Mouse (Mus musculus) forebrain, embryonic 14.5 days (tissue): ENCODE data around the gene Gpr179. TPM values are rescaled to one million over a fixed set of nuclear protein-coding genes. Genes with fewer than 3 reads are reported as not detected.
"Not testable (repeated sequence)": the region's sequence is repeated elsewhere in the genome, so short reads cannot be mapped to it uniquely, and the experiment has no call there.

Experiments used
- ATAC-seq: fragments of 200-750 bp; cut with Nextera tagmentation; 2 replicates; pipeline ENCODE4 v1.8.0; 2017; ENCODE audit warnings: mild to moderate bottlenecking, moderate library complexity
- DNase-seq: peaks from one replicate; pipeline ENCODE4 v3.0.0-alpha.2; 2015; ENCODE audit warnings: low spot score
- H3K27ac ChIP-seq: fragments of 300-500 bp; sonication (generic); 2 replicates; pipeline ENCODE4 v1.5.1; 2014; ENCODE audit warnings: low read depth, mild to moderate bottlenecking, control low read depth, low read length, moderate library complexity
- H3K27me3 ChIP-seq: fragments of 300-500 bp; sonication (generic); replicated peaks from 2 replicates; pipeline ENCODE4 v1.6.1; 2014; ENCODE audit warnings: low read length, control low read depth, mixed read lengths; ENCODE audit not compliant: control insufficient read depth, insufficient read depth
- H3K36me3 ChIP-seq: fragments of 300-500 bp; sonication (generic); 2 replicates; pipeline ENCODE4 v1.6.1; 2014; ENCODE audit warnings: low read length, control low read depth; ENCODE audit not compliant: control insufficient read depth, insufficient read depth
- H3K4me1 ChIP-seq: fragments of 300-500 bp; sonication (generic); 2 replicates; pipeline ENCODE4 v1.6.1; 2014; ENCODE audit warnings: antibody characterized with exemption, low read length, control low read depth; ENCODE audit not compliant: control insufficient read depth, insufficient read depth
- H3K4me2 ChIP-seq: fragments of 300-500 bp; sonication (generic); 2 replicates; pipeline ENCODE4 v1.6.1; 2014; ENCODE audit warnings: mild to moderate bottlenecking, control low read depth, low read length
- H3K4me3 ChIP-seq: fragments of 300-500 bp; sonication (generic); 2 replicates; pipeline ENCODE4 v1.5.1; 2014; ENCODE audit warnings: low read depth, low read length, control low read depth
- H3K9ac ChIP-seq: fragments of 300-500 bp; sonication (generic); 2 replicates; pipeline ENCODE4 v1.6.1; 2014; ENCODE audit warnings: mild to moderate bottlenecking, low read length, control low read depth, moderate library complexity
- H3K9me3 ChIP-seq: fragments of 300-500 bp; sonication (generic); replicated peaks from 2 replicates; pipeline ENCODE4 v1.6.1; 2016; ENCODE audit warnings: low read length, control low read depth, mixed read lengths; ENCODE audit not compliant: control insufficient read depth
- WGBS: fragments of 180-500 bp; shearing (Covaris S2); extraction: QIAGEN DNeasy Blood & Tissue Kit; methylation state at CpG from one replicate; pipeline ENCODE4 v1.1.7; 2014; 5-methylcytosine and 5-hydroxymethylcytosine counted together
- polyA plus RNA-seq: library from polyadenylated mRNA; unstranded; fragments of >200 nt; fragmentation: Nextera tagmentation; extraction: Ambion mirVana; gene quantifications from 2 replicates; pipeline ENCODE4 v1.2.1, GENCODE M21; 2014

Gpr179 gene
- polyA plus RNA-seq, 1 experiment from 2014 or later: 0.34 TPM

DNA sequence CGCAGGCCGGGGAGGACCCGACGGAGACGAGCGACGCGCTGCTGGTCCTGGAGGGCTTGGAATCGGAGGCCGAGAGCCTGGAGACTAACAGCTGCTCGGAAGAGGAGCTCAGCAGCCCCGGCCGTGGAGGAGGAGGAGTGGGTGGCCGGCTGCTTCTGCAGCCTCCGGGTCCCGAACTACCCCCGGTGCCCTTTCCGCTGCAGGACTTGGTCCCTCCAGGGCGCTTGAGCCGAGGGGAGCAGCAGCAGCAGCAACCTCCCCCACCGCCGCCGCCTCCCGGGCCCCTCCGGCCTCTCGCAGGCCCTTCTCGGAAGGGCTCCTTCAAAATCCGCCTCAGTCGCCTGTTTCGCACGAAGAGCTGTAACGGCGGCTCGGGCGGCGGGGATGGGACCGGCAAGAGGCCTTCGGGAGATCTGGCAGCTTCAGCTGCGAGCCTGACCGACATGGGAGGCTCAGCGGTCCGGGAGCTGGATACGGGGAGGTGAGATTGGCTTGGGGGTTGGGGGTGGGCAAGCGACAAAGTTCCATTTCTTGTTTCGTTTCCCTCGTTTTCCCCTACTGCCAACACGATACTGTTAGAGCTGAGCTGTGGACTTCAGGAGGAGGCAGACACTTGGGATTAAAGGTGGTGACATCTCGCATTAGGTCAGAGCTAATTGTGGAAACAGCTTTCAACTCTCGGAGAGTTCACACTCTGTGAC lies 11.2 kb upstream of the Gpr179 start:
- H3K9me3 ChIP-seq: no peaks in the 10 kb centered on the region
- H3K4me2 ChIP-seq: peak overlapping the region; percentile 89
- H3K27ac ChIP-seq: peak overlapping the region; percentile 87
- DNase-seq: peak; percentile 14
- H3K4me1 ChIP-seq: peaks cover 26% of the 10 kb centered on the region
- H3K9ac ChIP-seq: peak overlapping the region; percentile 88
- under 1% methylated on average over 46 of the region's 49 CpGs for WGBS
- 0 out of 2 replicates have a peak, but pooled peaks cover 3% of the 10 kb centered on the region for H3K36me3 ChIP-seq
- no peak for ATAC-seq
- H3K27me3 ChIP-seq: no peaks in the 10 kb centered on the region
- H3K4me3 ChIP-seq: peak overlapping the region; percentile 70

DNA sequence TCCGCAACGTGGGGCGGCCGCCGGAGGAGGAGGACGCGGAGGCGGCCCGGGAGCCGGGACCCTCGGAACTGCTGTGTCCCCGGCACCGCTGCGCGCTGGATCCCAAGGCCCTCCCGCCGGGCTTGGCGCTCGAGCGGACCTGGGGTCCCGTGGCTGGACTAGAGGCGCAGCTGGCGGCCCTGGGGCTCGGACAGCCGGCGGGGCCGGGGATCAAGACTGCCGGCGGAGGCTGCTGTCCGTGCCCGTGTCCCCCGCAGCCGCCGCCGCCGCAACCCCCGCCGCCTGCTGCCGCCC lies 10.7 kb upstream of the Gpr179 start:
- peak overlapping the region; percentile 88 for H3K9ac ChIP-seq
- peak overlapping the region; percentile 70 for H3K4me3 ChIP-seq
- ATAC-seq (no peak; the same call in 1 of the 2 replicates), DNase-seq (peak; percentile 48)
- WGBS: 0% methylated on average over 36 of the region's 39 CpGs
- H3K9me3 ChIP-seq: no peaks in the 10 kb centered on the region
- no peaks in the 10 kb centered on the region for H3K36me3 ChIP-seq
- peak overlapping the region; percentile 87 for H3K27ac ChIP-seq
- no peaks in the 10 kb centered on the region for H3K27me3 ChIP-seq
- H3K4me1 ChIP-seq: peaks cover 23% of the 10 kb centered on the region
- H3K4me2 ChIP-seq: peak overlapping the region; percentile 89

DNA sequence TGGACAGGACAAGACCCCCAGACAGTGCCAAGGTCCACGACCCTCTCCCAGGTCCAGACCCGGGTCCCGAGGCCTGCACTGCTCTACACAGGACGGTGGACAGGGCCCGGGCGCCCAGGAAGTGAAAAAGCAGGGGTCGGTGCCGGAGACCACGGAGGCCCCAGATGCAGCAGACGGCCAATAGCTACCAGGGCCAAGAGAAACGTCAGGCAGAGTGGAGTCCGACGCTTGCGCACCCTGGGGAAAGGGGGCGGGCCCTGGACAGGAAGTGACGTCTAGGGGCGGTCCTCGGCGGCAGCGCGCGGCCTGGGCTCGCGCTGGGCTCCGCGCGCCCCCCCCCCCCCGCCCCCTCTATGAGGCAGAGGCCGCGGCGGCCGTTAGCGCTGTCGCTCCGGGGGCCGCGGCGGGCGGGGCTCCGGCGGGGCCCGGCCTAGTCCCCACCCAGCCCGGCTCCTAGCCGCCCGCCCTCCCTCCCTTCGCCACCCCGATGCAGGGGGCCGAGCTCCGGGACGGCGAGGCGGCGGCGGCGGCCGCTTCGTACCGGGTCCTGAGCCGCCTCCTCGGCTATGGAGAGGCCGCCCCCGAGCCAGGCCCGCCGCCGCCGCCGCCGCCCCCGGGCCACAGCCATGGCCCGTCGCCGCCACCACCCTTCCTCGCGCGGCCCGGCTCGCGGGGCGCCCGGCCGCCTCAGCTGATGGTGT lies 10.2 kb upstream of the Gpr179 start, which contains the start of gene Socs7:
Gene Socs7 (plus strand): TSS at position 604 of the 701 bp plus-strand sequence.
- Histone ChIP-seq H3K27ac (peak within 1 kb of the TSS; percentile 87), H3K27me3 (no peaks in the 10 kb centered on the region), H3K9ac (peak within 1 kb of the TSS; percentile 88), H3K4me3 (peak within 1 kb of the TSS; percentile 70), H3K4me2 (peak within 1 kb of the TSS; percentile 89), H3K36me3 (no peaks in the 10 kb centered on the region), H3K4me1 (peaks cover 23% of the 10 kb centered on the region), H3K9me3 (no peaks in the 10 kb centered on the region)
- DNase-seq: peak; percentile 96
- 2% methylated on average over 15 of the region's 81 CpGs for WGBS
- ATAC-seq: peak; percentile 97

DNA sequence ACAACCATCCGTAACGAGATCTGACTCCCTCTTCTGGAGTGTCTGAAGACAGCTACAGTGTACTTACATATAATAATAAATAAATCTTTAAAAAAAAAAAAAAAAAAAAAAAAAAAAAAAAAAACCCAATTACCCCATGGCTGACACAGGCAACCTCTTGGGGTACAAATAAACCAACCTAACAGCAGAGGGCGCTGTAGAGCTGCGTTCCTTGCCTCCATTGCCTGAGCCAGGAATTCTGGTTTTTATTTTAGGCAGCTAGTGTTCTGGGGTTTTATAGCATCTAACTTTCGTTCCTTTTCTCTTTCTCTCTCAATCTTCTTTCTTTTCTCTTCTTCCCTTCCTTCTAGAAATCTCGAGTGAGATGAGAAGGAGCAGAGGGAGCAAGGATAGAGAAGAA lies 5.8 kb upstream of the Gpr179 start:
- not testable (repeated sequence) for H3K9me3 ChIP-seq, H3K27me3 ChIP-seq, H3K4me3 ChIP-seq, H3K36me3 ChIP-seq, H3K9ac ChIP-seq, ATAC-seq, H3K4me1 ChIP-seq, H3K4me2 ChIP-seq, H3K27ac ChIP-seq
- 13% methylated on average over 4 of the region's 6 CpGs for WGBS
- peak; percentile 80 for DNase-seq

DNA sequence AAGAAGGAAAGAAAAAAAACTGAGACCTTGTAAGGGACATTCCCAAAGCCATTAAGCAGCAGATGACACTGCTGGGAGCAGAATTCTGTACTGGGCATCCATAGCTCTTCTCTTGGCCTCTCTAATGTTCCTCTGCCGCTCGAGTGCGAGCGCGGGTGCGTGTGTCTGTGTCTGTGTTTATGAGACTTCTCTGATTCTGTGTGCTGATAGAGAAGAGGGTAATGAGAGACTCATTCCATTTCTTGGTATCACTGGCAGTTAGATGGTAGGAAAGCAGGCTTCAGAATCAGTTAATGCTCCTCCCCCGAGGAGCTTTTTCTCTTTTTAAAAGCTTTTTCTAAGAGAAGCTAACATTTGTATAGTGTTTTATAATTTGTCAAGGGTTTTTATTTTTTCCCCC lies 3.4 kb upstream of the Gpr179 start:
- Histone ChIP-seq H3K4me2 (no peak overlapping the region), H3K4me1 (peaks cover 9% of the 10 kb centered on the region), H3K9me3 (no peaks in the 10 kb centered on the region), H3K27ac (no peak overlapping the region), H3K4me3 (no peak overlapping the region), H3K9ac (no peak overlapping the region), H3K36me3 (no peaks in the 10 kb centered on the region), H3K27me3 (no peaks in the 10 kb centered on the region)
- DNase-seq (no peak), ATAC-seq (no peak)
- 91% methylated on average over 7 of the region's 7 CpGs for WGBS

DNA sequence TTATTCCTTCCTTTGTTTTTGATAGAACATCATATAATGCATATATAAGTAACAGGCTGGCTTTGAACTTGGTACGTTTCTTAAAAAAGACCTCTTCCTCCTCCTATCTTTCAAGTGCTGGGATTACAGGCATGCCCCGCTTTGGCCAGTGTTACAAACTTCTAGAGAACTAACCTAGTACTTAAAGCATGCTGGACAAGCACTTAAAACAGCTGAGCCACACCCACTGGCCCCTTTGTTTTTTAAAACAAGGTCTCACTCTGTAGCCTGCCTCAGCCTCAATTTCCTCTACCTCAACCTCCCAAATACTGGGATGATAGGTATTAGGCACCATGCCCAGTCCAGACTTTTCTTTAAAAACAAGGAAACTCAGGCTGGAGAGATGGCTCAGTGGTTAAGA lies 2.8 kb upstream of the Gpr179 start:
- Histone ChIP-seq H3K9ac (no peak overlapping the region), H3K27ac (no peak overlapping the region), H3K36me3 (no peaks in the 10 kb centered on the region), H3K4me2 (no peak overlapping the region), H3K4me1 (peaks cover 14% of the 10 kb centered on the region), H3K9me3 (no peaks in the 10 kb centered on the region), H3K27me3 (no peaks in the 10 kb centered on the region), H3K4me3 (no peak overlapping the region)
- no peak for ATAC-seq
- WGBS: 78% methylated on average over 2 of the region's 2 CpGs
- DNase-seq: no peak

DNA sequence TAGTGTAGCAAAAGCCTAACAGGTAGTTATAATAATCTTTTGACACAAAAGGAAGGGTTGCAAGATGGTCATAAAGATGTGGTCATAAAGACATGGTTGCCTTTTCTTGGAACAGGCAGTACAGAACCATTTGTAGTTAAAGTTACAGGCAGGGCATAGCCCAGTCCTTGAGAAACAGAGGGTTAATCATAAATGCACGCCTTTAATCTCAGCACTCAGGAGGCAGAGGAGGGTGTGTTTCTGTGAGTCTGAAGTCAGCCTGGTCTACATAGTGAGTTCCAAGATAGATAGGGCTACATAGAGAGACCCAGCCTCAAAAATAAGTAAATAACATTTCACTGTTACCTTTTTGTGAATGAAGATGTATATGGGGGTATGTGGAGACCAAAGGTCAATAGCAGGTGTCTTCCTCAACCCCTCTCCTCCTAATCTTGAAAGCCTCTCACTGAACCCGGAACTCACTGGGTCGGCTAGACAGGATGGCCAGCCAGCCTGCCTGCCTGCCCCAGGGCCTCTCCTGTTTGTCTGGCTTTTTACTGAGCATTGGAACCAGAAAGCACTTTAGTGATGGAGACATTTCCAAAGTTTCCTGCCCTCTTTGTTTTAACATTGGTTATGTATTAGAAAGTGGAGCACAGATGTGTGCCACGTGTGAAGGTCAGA lies 1.2 kb upstream of the Gpr179 start:
- Histone ChIP-seq H3K4me1 (peaks cover 17% of the 10 kb centered on the region), H3K9ac (no peak overlapping the region), H3K27me3 (no peaks in the 10 kb centered on the region), H3K4me2 (no peak overlapping the region), H3K27ac (no peak overlapping the region), H3K36me3 (no peaks in the 10 kb centered on the region), H3K4me3 (no peak overlapping the region), H3K9me3 (no peaks in the 10 kb centered on the region)
- DNase-seq (no peak), ATAC-seq (no peak)
- 77% methylated on average over 4 of the region's 4 CpGs for WGBS

DNA sequence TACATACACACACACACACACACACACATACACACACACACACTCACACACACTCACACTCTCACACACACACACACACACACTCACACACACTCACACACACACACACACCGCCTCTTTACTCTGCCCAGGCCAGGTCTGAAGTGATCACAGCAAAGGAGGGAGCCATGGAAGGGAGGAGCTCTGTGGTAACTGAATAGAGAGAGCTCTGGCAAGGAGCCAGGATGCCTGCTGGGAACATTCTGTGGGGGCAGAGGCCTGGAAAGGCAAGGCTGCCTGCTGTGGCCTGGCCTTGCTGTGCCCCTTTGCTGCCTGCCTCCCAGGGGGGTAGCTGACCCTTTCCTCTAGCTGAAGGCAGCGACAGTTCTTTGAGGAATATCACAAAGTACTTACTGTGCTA lies 1.8 kb downstream of the Gpr179 start:
- Histone ChIP-seq H3K4me1 (peaks cover 17% of the 10 kb centered on the region), H3K9ac (no peak overlapping the region), H3K27me3 (no peaks in the 10 kb centered on the region), H3K36me3 (no peaks in the 10 kb centered on the region), H3K4me3 (no peak overlapping the region), H3K9me3 (no peaks in the 10 kb centered on the region), H3K27ac (peak overlapping the region; percentile 48; the same call in 1 of the 2 replicates), H3K4me2 (no peak overlapping the region)
- DNase-seq: peak; percentile 91
- 4% methylated on average over 2 of the region's 2 CpGs for WGBS
- ATAC-seq: peak; percentile 77

DNA sequence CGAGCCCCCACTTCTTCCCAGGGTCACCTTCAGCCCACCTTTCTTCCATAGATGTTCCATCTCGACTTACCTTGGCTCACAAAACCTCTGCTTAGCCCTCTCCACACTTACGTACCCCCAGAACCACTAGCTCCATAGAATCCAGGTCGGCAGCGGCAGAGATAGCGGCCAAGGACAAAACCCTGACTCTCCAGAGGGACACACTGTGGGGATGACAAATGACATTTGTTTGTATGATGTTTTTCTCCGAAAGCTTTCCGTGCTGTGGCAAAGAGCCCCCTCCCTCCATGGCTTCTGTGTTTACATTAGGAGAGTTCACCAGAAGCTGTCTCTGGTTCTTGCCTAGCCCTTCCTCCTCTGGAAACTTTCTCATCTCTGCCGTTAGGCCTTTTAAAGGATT lies 4.6 kb downstream of the Gpr179 start:
- no peak for ATAC-seq

More for the DNA sequence above, 4.6 kb downstream of the Gpr179 start:
- no peaks in the 10 kb centered on the region for H3K9me3 ChIP-seq
- peaks cover 18% of the 10 kb centered on the region for H3K4me1 ChIP-seq
- H3K4me2 ChIP-seq: no peak overlapping the region
- DNase-seq: no peak
- H3K36me3 ChIP-seq: no peaks in the 10 kb centered on the region
- H3K4me3 ChIP-seq: no peak overlapping the region
- H3K27me3 ChIP-seq: no peaks in the 10 kb centered on the region
- WGBS: 85% methylated on average over 9 of the region's 9 CpGs
- H3K9ac ChIP-seq: no peak overlapping the region
- no peak overlapping the region for H3K27ac ChIP-seq
